Mouse (Mus musculus): Measurements from ENCODE around the gene Lrp10. TPM values are rescaled to one million over a fixed set of nuclear protein-coding genes. Genes with fewer than 3 reads are reported as not detected.

The Lrp10 gene
- total RNA-seq (2021) = 10 to 100 TPM; 40.3 to 45.1 TPM
- long read RNA-seq, experiment 1, full-length matches to known transcripts = 42 of 50 reads
- long read RNA-seq, experiment 1, partial matches to known transcripts = 6 of 50 reads
- long read RNA-seq, experiment 1, other reads (novel, unspliced or antisense) = 2 of 50 reads
- long read RNA-seq, experiment 2, full-length matches to known transcripts = 45 of 61 reads
- long read RNA-seq, experiment 2, partial matches to known transcripts = 6 of 61 reads
- long read RNA-seq, experiment 2, other reads (novel, unspliced or antisense) = 10 of 61 reads

GRCm38 (mm10) chr14:54463959-54464292 is at the start of gene Lrp10:
Lrp10 (plus strand) TSS chr14:54464137.
- peak; percentile 81 to 86 for DNase-seq (ENCODE audit: low spot score in 2 of 2)

GRCm38 (mm10) chr14:54415241-54416020 is 48.5 kb upstream of the Lrp10 start:
- no peak for DNase-seq (ENCODE audit: low spot score in 2 of 2)

GRCm38 (mm10) chr14:54416229-54416775 is 47.6 kb upstream of the Lrp10 start:
- no peak for DNase-seq (ENCODE audit: low spot score in 2 of 2)

- no peak for DNase-seq (ENCODE audit: low spot score in 2 of 2)
Observed at GRCm38 (mm10) chr14:54416830-54417229, 47.1 kb upstream of the Lrp10 start.

GRCm38 (mm10) chr14:54417623-54418081 is 46.3 kb upstream of the Lrp10 start, which contains the start of gene Slc7a7:
Slc7a7 (minus strand) TSS chr14:54417780.
- DNase-seq (ENCODE audit: low spot score in 2 of 2) = no peak

- DNase-seq (ENCODE audit: low spot score in 2 of 2) = no peak
Observed at GRCm38 (mm10) chr14:54421014-54421413, 42.9 kb upstream of the Lrp10 start.

GRCm38 (mm10) chr14:54423406-54423805 is 40.5 kb upstream of the Lrp10 start:
- no peak for DNase-seq (ENCODE audit: low spot score in 2 of 2)

GRCm38 (mm10) chr14:54424634-54425033 is 39.3 kb upstream of the Lrp10 start:
- no peak for DNase-seq (ENCODE audit: low spot score in 2 of 2)

GRCm38 (mm10) chr14:54425540-54425939 is 38.4 kb upstream of the Lrp10 start:
- no peak for DNase-seq (ENCODE audit: low spot score in 2 of 2)

- no peak for DNase-seq (ENCODE audit: low spot score in 2 of 2)
Observed at GRCm38 (mm10) chr14:54426003-54426688, 37.8 kb upstream of the Lrp10 start.

- DNase-seq (ENCODE audit: low spot score in 2 of 2) = peak; percentile 92 to 93
Observed at GRCm38 (mm10) chr14:54426689-54427398, 37.1 kb upstream of the Lrp10 start, which contains the start of gene Mrpl52. Mrpl52 (plus strand) TSS chr14:54426909.

- no peak for DNase-seq (ENCODE audit: low spot score in 2 of 2)
Observed at GRCm38 (mm10) chr14:54427696-54428095, 36.2 kb upstream of the Lrp10 start.

GRCm38 (mm10) chr14:54428421-54428820 is 35.5 kb upstream of the Lrp10 start:
- DNase-seq (ENCODE audit: low spot score in 2 of 2) = no peak

- DNase-seq (ENCODE audit: low spot score in 2 of 2) = no peak
Observed at GRCm38 (mm10) chr14:54429332-54430093, 34.4 kb upstream of the Lrp10 start.

- no peak for DNase-seq (ENCODE audit: low spot score in 2 of 2)
Observed at GRCm38 (mm10) chr14:54430406-54431145, 33.4 kb upstream of the Lrp10 start.

GRCm38 (mm10) chr14:54431334-54432077 is 32.4 kb upstream of the Lrp10 start, which contains the start of gene Mmp14:
Mmp14 (plus strand) TSS chr14:54431612.
- DNase-seq (ENCODE audit: low spot score in 2 of 2) = peak; percentile 40 to 73

- DNase-seq (ENCODE audit: low spot score in 2 of 2) = no peak
Observed at GRCm38 (mm10) chr14:54432078-54432836, 31.7 kb upstream of the Lrp10 start.

Data from layer of hippocampus, postnatal 14 days (tissue).